Mouse (Mus musculus): ENCODE results near the gene Tnfrsf26. TPM values are rescaled to one million over a fixed set of nuclear protein-coding genes. Genes with fewer than 3 reads are reported as not detected.
"Not testable (repeated sequence)": the region's sequence is repeated elsewhere in the genome, so short reads cannot be mapped to it uniquely, and the experiment has no call there.

Tnfrsf26 gene
- polyA plus RNA-seq (2014; fragmentation: Nextera tagmentation; extraction: Ambion mirVana) = 0.63 and 0.80 TPM in 2 replicates

GRCm38 (mm10) chr7:143628540-143628939 is at the start of gene Tnfrsf26:
Gene Tnfrsf26 (minus strand): TSS chr7:143628722.
- Histone ChIP-seq H3K4me3 (ENCODE audit: control insufficient read depth in 1 of 2, insufficient read depth in 1 of 2, low read depth in 1 of 2, low read length in 2 of 2) (no peak within 1 kb of the TSS), H3K9ac (ENCODE audit: low read length) (no peak within 1 kb of the TSS)
- WGBS = 79% methylated on average over 1 of the region's 1 CpGs

GRCm38 (mm10) chr7:143666427-143667311 is 38.1 kb upstream of the Tnfrsf26 start:
- Histone ChIP-seq H3K4me1 (ENCODE audit: control insufficient read depth in 2 of 2, insufficient read depth in 2 of 2, low read length in 2 of 2) (no peaks in the 10 kb centered on the region), H3K36me3 (ENCODE audit: control insufficient read depth, insufficient read depth, low read length) (no peaks in the 10 kb centered on the region), H3K9ac (ENCODE audit: low read length) (no peak overlapping the region), H3K9me3 (ENCODE audit: control insufficient read depth, low read length) (0 out of 2 replicates have a peak, but pooled peaks cover 2% of the 10 kb centered on the region), H3K27me3 (ENCODE audit: control insufficient read depth, insufficient read depth, low read length) (no peaks in the 10 kb centered on the region), H3K27ac (replicated peaks in 1 of 2; ENCODE audit: control insufficient read depth in 1 of 2, insufficient read depth in 1 of 2, low read depth in 2 of 2, low read length in 2 of 2) (no peak overlapping the region), H3K4me3 (ENCODE audit: control insufficient read depth in 1 of 2, insufficient read depth in 1 of 2, low read depth in 1 of 2, low read length in 2 of 2) (no peak overlapping the region), H3K4me2 (ENCODE audit: low read length) (no peak overlapping the region)
- ATAC-seq (ENCODE audit: insufficient number of reproducible peaks, insufficient read depth, low FRiP score, low read depth) = no peak

More at GRCm38 (mm10) chr7:143628540-143628939, at the start of gene Tnfrsf26:
- Histone ChIP-seq H3K36me3 (ENCODE audit: control insufficient read depth, insufficient read depth, low read length) (no peaks in the 10 kb centered on the region), H3K4me2 (ENCODE audit: low read length) (no peak within 1 kb of the TSS), H3K4me1 (ENCODE audit: control insufficient read depth in 2 of 2, insufficient read depth in 2 of 2, low read length in 2 of 2) (no peaks in the 10 kb centered on the region), H3K9me3 (ENCODE audit: control insufficient read depth, low read length) (no peaks in the 10 kb centered on the region), H3K27ac (replicated peaks in 1 of 2; ENCODE audit: control insufficient read depth in 1 of 2, insufficient read depth in 1 of 2, low read depth in 2 of 2, low read length in 2 of 2) (no peak within 1 kb of the TSS), H3K27me3 (ENCODE audit: control insufficient read depth, insufficient read depth, low read length) (no peaks in the 10 kb centered on the region)
- ATAC-seq (ENCODE audit: insufficient number of reproducible peaks, insufficient read depth, low FRiP score, low read depth) = no peak

GRCm38 (mm10) chr7:143663470-143663869 is 34.9 kb upstream of the Tnfrsf26 start:
- Histone ChIP-seq H3K9ac (ENCODE audit: low read length) (no peak overlapping the region), H3K4me2 (ENCODE audit: low read length) (no peak overlapping the region), H3K4me3 (ENCODE audit: control insufficient read depth in 1 of 2, insufficient read depth in 1 of 2, low read depth in 1 of 2, low read length in 2 of 2) (no peak overlapping the region), H3K27me3 (ENCODE audit: control insufficient read depth, insufficient read depth, low read length) (no peaks in the 10 kb centered on the region), H3K4me1 (ENCODE audit: control insufficient read depth in 2 of 2, insufficient read depth in 2 of 2, low read length in 2 of 2) (no peaks in the 10 kb centered on the region), H3K27ac (replicated peaks in 1 of 2; ENCODE audit: control insufficient read depth in 1 of 2, insufficient read depth in 1 of 2, low read depth in 2 of 2, low read length in 2 of 2) (no peak overlapping the region), H3K9me3 (ENCODE audit: control insufficient read depth, low read length) (0 out of 2 replicates have a peak, but pooled peaks cover 2% of the 10 kb centered on the region), H3K36me3 (ENCODE audit: control insufficient read depth, insufficient read depth, low read length) (no peaks in the 10 kb centered on the region)
- WGBS = 63% methylated on average over 2 of the region's 2 CpGs
- no peak for ATAC-seq (ENCODE audit: insufficient number of reproducible peaks, insufficient read depth, low FRiP score, low read depth)

GRCm38 (mm10) chr7:143660797-143661196 is 32.3 kb upstream of the Tnfrsf26 start:
- Histone ChIP-seq H3K27me3 (ENCODE audit: control insufficient read depth, insufficient read depth, low read length) (no peaks in the 10 kb centered on the region), H3K36me3 (ENCODE audit: control insufficient read depth, insufficient read depth, low read length) (no peaks in the 10 kb centered on the region), H3K4me2 (ENCODE audit: low read length) (no peak overlapping the region), H3K9ac (ENCODE audit: low read length) (no peak overlapping the region), H3K4me3 (ENCODE audit: control insufficient read depth in 1 of 2, insufficient read depth in 1 of 2, low read depth in 1 of 2, low read length in 2 of 2) (no peak overlapping the region), H3K27ac (replicated peaks in 1 of 2; ENCODE audit: control insufficient read depth in 1 of 2, insufficient read depth in 1 of 2, low read depth in 2 of 2, low read length in 2 of 2) (no peak overlapping the region), H3K9me3 (ENCODE audit: control insufficient read depth, low read length) (0 out of 2 replicates have a peak, but pooled peaks cover 2% of the 10 kb centered on the region), H3K4me1 (ENCODE audit: control insufficient read depth in 2 of 2, insufficient read depth in 2 of 2, low read length in 2 of 2) (no peaks in the 10 kb centered on the region)
- no peak for ATAC-seq (ENCODE audit: insufficient number of reproducible peaks, insufficient read depth, low FRiP score, low read depth)

GRCm38 (mm10) chr7:143649769-143650346 is 21.3 kb upstream of the Tnfrsf26 start:
- 0 out of 2 replicates have a peak, but pooled peaks have one; percentile 43 for ATAC-seq (ENCODE audit: insufficient number of reproducible peaks, insufficient read depth, low FRiP score, low read depth)
- WGBS = 53% methylated on average over 10 of the region's 10 CpGs
- not testable (repeated sequence) for H3K27me3 ChIP-seq (ENCODE audit: control insufficient read depth, insufficient read depth, low read length); H3K4me1 ChIP-seq (ENCODE audit: control insufficient read depth in 2 of 2, insufficient read depth in 2 of 2, low read length in 2 of 2); H3K9ac ChIP-seq (ENCODE audit: low read length); H3K9me3 ChIP-seq (ENCODE audit: control insufficient read depth, low read length); H3K27ac ChIP-seq (replicated peaks in 1 of 2; ENCODE audit: control insufficient read depth in 1 of 2, insufficient read depth in 1 of 2, low read depth in 2 of 2, low read length in 2 of 2); H3K36me3 ChIP-seq (ENCODE audit: control insufficient read depth, insufficient read depth, low read length)
- H3K4me2 ChIP-seq (ENCODE audit: low read length) = peak overlapping the region; percentile 90
- H3K4me3 ChIP-seq (ENCODE audit: control insufficient read depth in 1 of 2, insufficient read depth in 1 of 2, low read depth in 1 of 2, low read length in 2 of 2) = peak overlapping the region in 1 of 2 experiments; percentile 60; a peak in 2 of 4 replicates

DNA sequence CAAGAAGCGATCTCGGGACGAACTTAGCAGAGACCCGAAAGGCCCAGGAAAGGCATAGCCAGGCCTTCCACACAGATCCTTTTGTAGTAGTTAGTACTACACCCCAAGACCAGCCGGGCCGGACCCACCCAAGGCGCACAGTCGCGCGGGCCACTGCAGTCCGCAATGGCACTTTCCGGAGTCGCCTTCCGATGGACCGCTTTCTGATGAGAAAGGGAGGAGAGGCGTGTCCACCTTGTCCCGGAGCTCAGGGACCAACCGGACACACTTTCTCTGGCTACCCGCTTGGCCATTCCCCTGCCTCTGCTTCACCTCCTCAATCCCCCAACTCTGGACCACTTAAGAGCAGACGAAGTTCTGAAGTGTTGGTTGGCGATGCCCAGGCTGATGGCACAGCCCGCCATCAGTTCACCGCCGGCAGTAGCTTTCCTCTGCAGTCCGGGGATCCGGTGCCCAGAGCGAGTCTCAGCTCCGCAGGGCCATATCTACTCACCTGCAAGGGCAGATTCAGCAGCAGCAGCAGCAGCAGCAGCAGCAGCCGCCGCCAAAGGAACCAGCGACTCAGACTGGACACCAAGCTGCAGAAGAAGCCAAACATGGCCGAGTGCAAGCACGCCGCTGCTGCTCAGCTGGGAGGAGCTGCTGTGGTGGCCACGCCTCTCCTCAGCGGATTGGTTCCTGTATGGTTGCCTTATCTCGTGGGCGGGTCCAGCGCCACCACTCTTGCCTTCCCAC is 20.7 kb upstream of the Tnfrsf26 start, which contains the start of gene Tnfrsf22:
Tnfrsf22 (minus strand) TSS at position 628 of the 735 bp plus-strand sequence.
- peak within 1 kb of the TSS; percentile 68 for H3K9ac ChIP-seq (ENCODE audit: low read length)
- ATAC-seq (ENCODE audit: insufficient number of reproducible peaks, insufficient read depth, low FRiP score, low read depth) = peak; percentile 83
- 4% methylated on average over 38 of the region's 39 CpGs for WGBS
- H3K9me3 ChIP-seq (ENCODE audit: control insufficient read depth, low read length) = 0 out of 2 replicates have a peak, but pooled peaks cover 3% of the 10 kb centered on the region
- H3K4me1 ChIP-seq (ENCODE audit: control insufficient read depth in 2 of 2, insufficient read depth in 2 of 2, low read length in 2 of 2) = no peaks in the 10 kb centered on the region
- no peak within 1 kb of the TSS for H3K27ac ChIP-seq (replicated peaks in 1 of 2; ENCODE audit: control insufficient read depth in 1 of 2, insufficient read depth in 1 of 2, low read depth in 2 of 2, low read length in 2 of 2)
- H3K27me3 ChIP-seq (ENCODE audit: control insufficient read depth, insufficient read depth, low read length) = no peaks in the 10 kb centered on the region
- peak within 1 kb of the TSS; percentile 90 for H3K4me2 ChIP-seq (ENCODE audit: low read length)
- H3K4me3 ChIP-seq (ENCODE audit: control insufficient read depth in 1 of 2, insufficient read depth in 1 of 2, low read depth in 1 of 2, low read length in 2 of 2) = peak within 1 kb of the TSS; percentile 52 to 60
- no peaks in the 10 kb centered on the region for H3K36me3 ChIP-seq (ENCODE audit: control insufficient read depth, insufficient read depth, low read length)

DNA sequence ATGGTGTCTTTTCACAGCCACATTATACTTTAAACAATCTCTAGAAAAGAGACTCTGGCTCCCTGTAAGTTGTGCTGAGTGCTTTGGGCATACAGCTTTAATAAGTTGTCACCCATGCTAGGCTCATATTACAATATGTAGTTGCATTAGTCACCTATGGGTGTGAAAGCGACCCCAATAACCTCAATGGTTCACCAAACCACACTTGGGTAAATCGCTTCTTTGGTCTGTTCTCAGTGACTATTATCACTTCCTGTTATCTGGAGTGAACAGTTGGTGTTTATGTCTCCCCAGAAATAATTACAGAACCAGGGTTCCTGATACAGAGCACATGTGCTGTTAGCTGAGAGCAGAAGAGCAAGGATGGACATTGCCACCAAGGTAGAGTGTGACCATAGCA is 15.4 kb upstream of the Tnfrsf26 start:
- not testable (repeated sequence) for H3K4me1 ChIP-seq (ENCODE audit: control insufficient read depth in 2 of 2, insufficient read depth in 2 of 2, low read length in 2 of 2); H3K9me3 ChIP-seq (ENCODE audit: control insufficient read depth, low read length); ATAC-seq (ENCODE audit: insufficient number of reproducible peaks, insufficient read depth, low FRiP score, low read depth); H3K36me3 ChIP-seq (ENCODE audit: control insufficient read depth, insufficient read depth, low read length); H3K4me3 ChIP-seq (ENCODE audit: control insufficient read depth in 1 of 2, insufficient read depth in 1 of 2, low read depth in 1 of 2, low read length in 2 of 2); H3K4me2 ChIP-seq (ENCODE audit: low read length); H3K9ac ChIP-seq (ENCODE audit: low read length); H3K27ac ChIP-seq (replicated peaks in 1 of 2; ENCODE audit: control insufficient read depth in 1 of 2, insufficient read depth in 1 of 2, low read depth in 2 of 2, low read length in 2 of 2); H3K27me3 ChIP-seq (ENCODE audit: control insufficient read depth, insufficient read depth, low read length)
- whole genome bisulfite sequencing = 67% methylated on average over 2 of the region's 2 CpGs
